Mouse (Mus musculus) forebrain, postnatal 0 days (tissue): Measurements from ENCODE around the gene Iqcn. TPM values are rescaled to one million over a fixed set of nuclear protein-coding genes. Genes with fewer than 3 reads are reported as not detected.

Source experiments
- ATAC-seq: fragments of 200-750 bp; cut with Nextera tagmentation; 2 replicates; pipeline ENCODE4 v1.8.0; 2017; ENCODE audit warnings: mild to moderate bottlenecking, moderate library complexity
- DNase-seq: peaks from one replicate; pipeline ENCODE4 v3.0.0-alpha.2; 2015
- H3K27ac ChIP-seq: fragments of 300-500 bp; sonication (generic); 2 replicates; pipeline ENCODE4 v1.5.1; 2014; ENCODE audit warnings: low read depth, mild to moderate bottlenecking, antibody characterized with exemption, low read length, moderate library complexity, mixed read lengths
- H3K27me3 ChIP-seq: fragments of 300-500 bp; sonication (generic); 2 replicates; pipeline ENCODE4 v1.6.1; 2014; ENCODE audit warnings: mild to moderate bottlenecking, low read length, mixed read lengths; ENCODE audit not compliant: insufficient read depth
- H3K36me3 ChIP-seq: fragments of 300-500 bp; sonication (generic); 2 replicates; pipeline ENCODE4 v1.6.1; 2014; ENCODE audit warnings: mild to moderate bottlenecking, moderate library complexity; ENCODE audit not compliant: insufficient read depth
- H3K4me1 ChIP-seq: fragments of 300-500 bp; sonication (generic); 2 replicates; pipeline ENCODE4 v1.6.1; 2014; ENCODE audit warnings: antibody characterized with exemption; ENCODE audit not compliant: insufficient read depth
- H3K4me2 ChIP-seq: fragments of 300-500 bp; sonication (generic); 2 replicates; pipeline ENCODE4 v1.6.1; 2014; ENCODE audit warnings: low read depth, mild to moderate bottlenecking, moderate library complexity
- H3K4me3 ChIP-seq: fragments of 300-500 bp; sonication (generic); 2 replicates; pipeline ENCODE4 v1.5.1; 2014; ENCODE audit warnings: low read depth, low read length, mixed read lengths
- H3K9ac ChIP-seq: fragments of 300-500 bp; sonication (generic); 2 replicates; pipeline ENCODE4 v1.6.1; 2014; ENCODE audit warnings: mild to moderate bottlenecking
- H3K9me3 ChIP-seq: fragments of 300-500 bp; sonication (generic); 2 replicates; pipeline ENCODE4 v1.6.1; 2016; ENCODE audit warnings: low read length
- CTCF ChIP-seq: sonication (generic); IDR thresholded peaks from 2 replicates; pipeline ENCODE4 v1.5.1; 2016; ENCODE audit warnings: antibody characterized with exemption, control low read depth, low read depth
- WGBS: fragments of 180-500 bp; shearing (Covaris S2); extraction: QIAGEN DNeasy Blood & Tissue Kit; methylation state at CpG from one replicate; pipeline ENCODE4 v1.1.7; 2014; 5-methylcytosine and 5-hydroxymethylcytosine counted together
- polyA plus RNA-seq: library from polyadenylated mRNA; unstranded; fragments of >200 nt; fragmentation: Nextera tagmentation; extraction: Ambion mirVana; gene quantifications from 2 replicates; pipeline ENCODE4 v1.2.1, GENCODE M21; 2015
- total RNA-seq: library from RNA; depleted of rRNA; stranded (reverse); fragments of >200 nt; gene quantifications from 2 replicates; pipeline ENCODE4 v1.2.3, GENCODE M21; 2014

The Iqcn gene
- total and polyA plus RNA-seq, 2 experiments from 2014 or later = 0.08 to 0.33 TPM

DNA sequence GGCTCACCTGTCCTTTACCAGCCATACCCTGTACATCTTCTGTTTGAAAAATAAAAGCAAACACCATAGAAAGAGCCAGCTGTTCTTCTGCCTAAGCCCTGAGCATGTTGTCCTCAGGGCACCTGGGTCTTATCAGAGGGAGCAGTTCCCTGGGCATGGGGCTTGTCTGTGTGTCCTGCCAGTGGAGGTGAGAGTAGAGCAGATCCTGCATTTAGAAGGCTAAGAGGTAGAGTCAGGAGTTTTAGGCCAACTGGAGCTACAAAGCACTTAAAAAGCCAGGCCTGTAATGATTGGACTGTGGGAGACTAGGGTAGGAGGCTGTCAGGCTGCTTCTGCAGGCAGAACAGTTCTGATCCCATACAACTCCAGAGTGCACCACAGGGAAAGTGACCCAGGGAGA lies 24.6 kb upstream of the Iqcn start:
- Histone ChIP-seq H3K27me3 (no peaks in the 10 kb centered on the region), H3K4me3 (no peak overlapping the region), H3K9me3 (no peaks in the 10 kb centered on the region), H3K4me2 (no peak overlapping the region), H3K36me3 (peaks cover 24% of the 10 kb centered on the region), H3K27ac (no peak overlapping the region), H3K9ac (no peak overlapping the region), H3K4me1 (peaks cover 6% of the 10 kb centered on the region)
- no peak for DNase-seq
- no peak for TF ChIP-seq CTCF
- ATAC-seq = no peak

DNA sequence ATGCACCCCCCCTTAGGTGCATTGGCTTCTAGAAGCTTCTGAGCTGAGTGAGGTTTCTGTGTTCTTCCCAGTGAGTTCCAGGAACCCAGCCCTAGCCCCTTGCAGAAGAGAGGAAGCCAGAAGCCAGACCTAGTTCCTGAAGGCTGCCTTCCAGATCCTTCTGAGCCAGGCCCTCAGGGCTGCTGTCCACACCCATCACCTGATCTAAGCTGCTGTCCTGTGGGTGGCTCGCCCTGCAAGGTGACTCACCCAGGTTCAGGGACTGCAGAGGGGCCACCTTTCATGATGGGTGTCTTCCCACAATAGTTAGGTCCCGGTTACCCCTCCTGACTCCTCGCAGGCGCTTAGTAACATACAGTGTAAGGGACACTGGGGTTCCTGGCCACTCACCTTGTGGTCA lies 23.9 kb upstream of the Iqcn start:
- no peak overlapping the region for H3K9ac ChIP-seq
- DNase-seq = no peak
- WGBS = 93% methylated on average over 4 of the region's 4 CpGs
- H3K4me1 ChIP-seq = no peaks in the 10 kb centered on the region; the same call in 1 of the 2 replicates
- TF ChIP-seq CTCF = no peak
- no peaks in the 10 kb centered on the region for H3K9me3 ChIP-seq
- H3K36me3 ChIP-seq = peaks cover 24% of the 10 kb centered on the region
- H3K27ac ChIP-seq = no peak overlapping the region
- ATAC-seq = no peak
- H3K27me3 ChIP-seq = no peaks in the 10 kb centered on the region
- no peak overlapping the region for H3K4me2 ChIP-seq
- H3K4me3 ChIP-seq = no peak overlapping the region

DNA sequence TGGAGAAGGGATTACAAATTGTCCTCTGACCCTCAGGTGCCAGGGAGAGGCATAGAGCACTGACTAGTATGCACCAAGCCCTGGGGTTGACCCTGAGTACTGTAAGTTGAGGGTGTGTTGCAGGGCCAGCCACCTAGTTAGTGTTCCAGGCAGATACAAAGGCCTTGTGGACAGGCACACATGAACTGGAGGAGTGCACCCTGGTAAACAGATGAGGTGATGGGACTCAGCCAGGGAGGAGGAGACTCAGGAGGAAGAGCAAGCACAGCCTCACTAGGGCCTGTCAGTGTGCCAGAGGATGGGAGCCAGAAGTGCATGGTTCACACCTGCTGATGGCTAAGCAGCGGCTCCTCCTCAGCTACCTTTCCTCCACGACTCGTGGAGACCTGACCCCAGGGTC lies 23.2 kb upstream of the Iqcn start:
- H3K4me3 ChIP-seq = no peak overlapping the region
- no peak overlapping the region for H3K27ac ChIP-seq
- no peak overlapping the region for H3K4me2 ChIP-seq
- no peak for ATAC-seq
- DNase-seq = no peak
- 84% methylated on average over 3 of the region's 3 CpGs for WGBS
- no peak overlapping the region for H3K9ac ChIP-seq
- no peaks in the 10 kb centered on the region for H3K9me3 ChIP-seq
- no peak for TF ChIP-seq CTCF
- H3K27me3 ChIP-seq = no peaks in the 10 kb centered on the region
- no peaks in the 10 kb centered on the region for H3K4me1 ChIP-seq
- peaks cover 24% of the 10 kb centered on the region for H3K36me3 ChIP-seq

DNA sequence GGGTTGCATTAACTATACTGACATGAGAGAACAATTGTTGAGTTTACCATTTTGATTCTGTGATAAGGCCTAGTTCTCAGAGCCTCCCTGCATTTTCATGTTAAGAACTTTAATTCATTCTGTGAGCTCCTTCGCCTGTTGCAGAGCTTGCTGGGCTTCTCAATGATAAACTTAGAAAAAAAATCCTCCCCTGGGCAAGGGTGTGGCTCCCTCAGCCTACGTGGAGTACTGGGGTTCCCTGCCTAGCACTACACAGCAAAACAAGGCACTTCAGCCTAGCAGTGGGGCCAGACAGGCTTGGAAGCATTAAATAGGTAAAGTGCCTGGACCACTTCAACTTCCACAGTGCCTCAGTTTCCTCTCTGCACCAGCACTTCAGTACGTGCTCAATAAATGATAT lies 21.8 kb upstream of the Iqcn start:
- H3K4me2 ChIP-seq = no peak overlapping the region
- 75% methylated on average over 3 of the region's 3 CpGs for WGBS
- DNase-seq (no peak), ATAC-seq (no peak)
- H3K9me3 ChIP-seq = no peaks in the 10 kb centered on the region
- no peak overlapping the region for H3K27ac ChIP-seq
- no peak overlapping the region for H3K9ac ChIP-seq
- H3K4me3 ChIP-seq = no peak overlapping the region
- H3K4me1 ChIP-seq = no peaks in the 10 kb centered on the region
- H3K36me3 ChIP-seq = peaks cover 24% of the 10 kb centered on the region
- TF ChIP-seq CTCF = no peak
- H3K27me3 ChIP-seq = no peaks in the 10 kb centered on the region

DNA sequence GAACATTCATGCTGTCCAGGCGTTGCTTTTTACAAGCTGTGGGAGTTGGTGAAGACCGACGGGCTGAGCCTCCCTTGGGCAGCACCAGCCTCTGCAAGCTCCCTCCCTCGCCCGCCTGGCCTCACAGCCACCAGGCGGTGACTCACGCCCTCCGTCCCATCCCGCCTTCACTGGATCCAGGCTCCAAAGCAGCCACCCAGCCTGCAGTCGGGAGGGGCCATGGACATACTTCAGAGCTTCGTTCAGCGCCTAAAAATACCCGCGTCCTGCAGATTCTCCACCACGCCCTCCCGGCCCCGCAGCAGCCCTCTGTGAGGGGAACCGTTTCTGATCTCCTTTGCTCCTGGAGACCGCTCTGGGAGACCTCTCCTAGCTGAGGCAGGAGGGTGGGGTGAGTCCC lies 21.1 kb upstream of the Iqcn start:
- Histone ChIP-seq H3K27me3 (no peaks in the 10 kb centered on the region), H3K4me1 (no peaks in the 10 kb centered on the region), H3K4me2 (no peak overlapping the region), H3K36me3 (peaks cover 24% of the 10 kb centered on the region), H3K9ac (no peak overlapping the region), H3K9me3 (no peaks in the 10 kb centered on the region), H3K4me3 (no peak overlapping the region), H3K27ac (no peak overlapping the region)
- DNase-seq (no peak), ATAC-seq (no peak)
- TF ChIP-seq CTCF = no peak
- 9% methylated on average over 19 of the region's 19 CpGs for WGBS

DNA sequence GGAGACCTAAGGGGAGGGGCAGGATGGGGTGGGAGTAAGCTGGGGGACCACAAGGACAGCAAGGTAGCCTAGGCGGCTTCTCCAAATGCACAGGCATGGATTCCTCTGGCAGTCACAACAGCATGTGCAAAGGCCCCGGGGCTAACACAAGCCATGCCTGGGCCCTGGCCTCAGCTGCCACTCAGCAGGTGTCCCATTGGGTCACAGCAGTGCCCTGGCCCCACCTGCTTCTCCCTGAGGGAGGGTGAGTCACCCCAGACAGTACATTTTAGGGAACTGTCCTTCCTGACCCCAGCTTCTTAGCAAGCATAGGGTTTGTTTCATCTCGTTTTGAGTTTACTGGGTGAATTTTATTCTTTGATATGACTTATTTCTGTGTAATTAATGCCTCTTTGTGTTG lies 20.6 kb upstream of the Iqcn start:
- no peak overlapping the region for H3K4me3 ChIP-seq
- no peaks in the 10 kb centered on the region for H3K4me1 ChIP-seq
- H3K27ac ChIP-seq = no peak overlapping the region
- H3K9me3 ChIP-seq = no peaks in the 10 kb centered on the region
- no peak for TF ChIP-seq CTCF
- H3K36me3 ChIP-seq = peaks cover 22% of the 10 kb centered on the region
- 74% methylated on average over 3 of the region's 3 CpGs for WGBS
- no peak overlapping the region for H3K4me2 ChIP-seq
- no peak for ATAC-seq
- H3K27me3 ChIP-seq = no peaks in the 10 kb centered on the region
- DNase-seq = no peak
- H3K9ac ChIP-seq = no peak overlapping the region

DNA sequence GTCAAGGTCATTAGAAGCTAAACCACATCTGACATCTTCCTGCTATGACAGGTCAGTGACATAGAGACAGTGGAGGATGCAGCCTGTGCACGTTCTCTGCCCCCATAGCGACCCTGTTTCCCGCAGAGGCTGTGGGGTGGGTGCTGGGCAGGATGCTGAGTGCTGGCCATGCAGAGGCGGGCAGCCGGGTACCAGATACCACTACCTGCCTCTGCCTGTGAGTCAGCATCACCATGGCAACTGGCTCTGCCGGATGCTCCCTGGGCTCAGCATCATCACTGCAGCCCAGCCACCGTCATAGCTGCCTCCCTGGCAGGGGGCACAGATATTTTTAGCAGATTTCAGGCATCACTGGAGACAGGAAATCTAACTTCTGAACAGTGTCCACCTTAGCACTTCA lies 19.0 kb upstream of the Iqcn start:
- DNase-seq (peak; percentile 43), ATAC-seq (peak; percentile 84)
- no peak overlapping the region for H3K4me2 ChIP-seq
- H3K9me3 ChIP-seq = no peaks in the 10 kb centered on the region
- peaks cover 6% of the 10 kb centered on the region for H3K36me3 ChIP-seq
- no peak for TF ChIP-seq CTCF
- 39% methylated on average over 7 of the region's 7 CpGs for WGBS
- H3K27ac ChIP-seq = no peak overlapping the region
- H3K27me3 ChIP-seq = no peaks in the 10 kb centered on the region
- H3K4me3 ChIP-seq = no peak overlapping the region
- H3K4me1 ChIP-seq = no peaks in the 10 kb centered on the region
- H3K9ac ChIP-seq = no peak overlapping the region

DNA sequence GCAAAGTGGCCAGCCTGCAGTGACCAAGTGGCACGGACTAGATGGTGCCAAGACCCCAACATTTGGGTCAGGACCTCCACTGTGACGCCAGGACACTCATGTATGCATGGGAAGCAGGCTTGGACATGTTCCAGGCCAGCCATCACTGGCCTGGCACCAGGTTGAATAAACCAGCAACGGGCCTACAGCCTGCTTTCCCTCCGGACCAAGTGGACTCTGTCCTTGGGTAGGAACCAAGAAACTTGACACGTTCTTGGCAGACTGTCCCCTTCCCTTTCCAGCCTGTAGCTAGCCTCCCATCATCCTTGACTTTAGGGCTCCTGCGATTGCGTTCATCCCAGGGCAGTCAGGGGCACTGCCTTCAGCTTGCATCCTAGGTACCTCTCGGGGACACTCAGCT lies 15.7 kb upstream of the Iqcn start:
- no peak overlapping the region for H3K27ac ChIP-seq
- H3K9ac ChIP-seq = no peak overlapping the region
- no peaks in the 10 kb centered on the region for H3K9me3 ChIP-seq
- H3K4me3 ChIP-seq = no peak overlapping the region
- no peaks in the 10 kb centered on the region for H3K27me3 ChIP-seq
- no peaks in the 10 kb centered on the region for H3K36me3 ChIP-seq
- H3K4me1 ChIP-seq = peaks cover 6% of the 10 kb centered on the region
- no peak overlapping the region for H3K4me2 ChIP-seq
- ATAC-seq (no peak), DNase-seq (peak; percentile 35)
- 70% methylated on average over 8 of the region's 8 CpGs for WGBS
- TF ChIP-seq CTCF = no peak
